Mouse (Mus musculus): ENCODE measurements around the gene Adh7. TPM values are rescaled to one million over a fixed set of nuclear protein-coding genes. Genes with fewer than 3 reads are reported as not detected.

The Adh7 gene
- polyA plus RNA-seq, 1 experiment, result 0.25 TPM

DNA sequence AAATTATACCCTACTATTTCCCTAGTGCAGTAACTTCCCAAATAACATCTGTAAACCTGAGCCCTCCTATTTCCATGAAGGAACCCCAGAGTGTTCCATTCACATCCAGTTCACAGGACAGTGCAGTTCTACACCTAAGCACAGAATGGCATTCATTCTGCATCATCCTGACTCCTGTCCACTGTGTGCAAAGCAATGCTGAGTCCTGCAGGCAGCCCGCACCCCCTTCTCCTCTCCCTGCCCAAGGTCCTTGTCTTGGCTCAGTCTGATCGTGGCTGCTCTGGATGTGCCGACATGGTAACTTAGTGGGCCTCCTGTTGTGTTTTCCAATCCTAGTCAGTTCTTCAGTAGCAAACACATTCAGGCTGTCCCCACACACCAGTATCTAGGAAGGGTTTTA lies 12.7 kb downstream of the Adh7 start:
- DNase-seq, result no peak

DNA sequence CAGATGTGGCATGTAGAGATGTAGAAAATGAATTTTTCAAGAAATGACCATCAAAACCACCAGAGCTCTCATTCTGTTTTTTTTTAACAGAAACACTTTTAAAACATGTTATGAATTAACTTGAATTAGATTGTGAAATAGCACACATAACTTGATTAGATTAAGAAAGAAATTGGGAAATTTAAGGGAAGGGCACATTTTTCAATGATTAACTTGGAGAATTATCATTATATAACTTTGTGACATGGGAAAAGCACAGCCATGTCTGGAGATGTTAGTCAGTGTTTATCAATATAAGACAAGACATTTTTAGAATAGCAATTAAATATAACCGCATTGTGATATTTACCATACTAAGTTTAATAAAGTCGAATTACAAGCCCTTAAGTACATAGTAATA lies 14.0 kb downstream of the Adh7 start:
- Histone ChIP-seq H3K27ac (ENCODE audit: insufficient read depth, low read depth, low read length) (no peak overlapping the region), H3K27me3 (replicated peaks; ENCODE audit: control insufficient read depth, insufficient read depth, low read length) (no peaks in the 10 kb centered on the region), H3K4me3 (ENCODE audit: insufficient read depth, low read depth, low read length) (no peak overlapping the region), H3K36me3 (ENCODE audit: control insufficient read depth, insufficient read depth, low read length) (no peaks in the 10 kb centered on the region), H3K4me1 (ENCODE audit: control insufficient read depth, insufficient read depth, low read length) (peaks cover 8% of the 10 kb centered on the region)
- TF ChIP-seq CTCF (conservative IDR thresholded peaks at IDR 0.05; ENCODE audit: insufficient read depth, insufficient read length, low read depth, low read length) (no peak), POLR2A (IDR thresholded peaks at IDR 0.05; ENCODE audit: low read depth, low read length) (no peak)
- 84% methylated on average over 2 of the region's 2 CpGs for WGBS
- no peak for DNase-seq

More for the DNA sequence above, 12.7 kb downstream of the Adh7 start:
- Histone ChIP-seq H3K27ac (ENCODE audit: insufficient read depth, low read depth, low read length) (no peak overlapping the region), H3K36me3 (ENCODE audit: control insufficient read depth, insufficient read depth, low read length) (no peaks in the 10 kb centered on the region), H3K4me1 (ENCODE audit: control insufficient read depth, insufficient read depth, low read length) (peaks cover 13% of the 10 kb centered on the region), H3K27me3 (replicated peaks; ENCODE audit: control insufficient read depth, insufficient read depth, low read length) (no peaks in the 10 kb centered on the region), H3K4me3 (ENCODE audit: insufficient read depth, low read depth, low read length) (no peak overlapping the region)
- WGBS, result 92% methylated on average over 3 of the region's 3 CpGs
- TF ChIP-seq POLR2A (IDR thresholded peaks at IDR 0.05; ENCODE audit: low read depth, low read length), result no peak
- TF ChIP-seq CTCF (conservative IDR thresholded peaks at IDR 0.05; ENCODE audit: insufficient read depth, insufficient read length, low read depth, low read length), result no peak

DNA sequence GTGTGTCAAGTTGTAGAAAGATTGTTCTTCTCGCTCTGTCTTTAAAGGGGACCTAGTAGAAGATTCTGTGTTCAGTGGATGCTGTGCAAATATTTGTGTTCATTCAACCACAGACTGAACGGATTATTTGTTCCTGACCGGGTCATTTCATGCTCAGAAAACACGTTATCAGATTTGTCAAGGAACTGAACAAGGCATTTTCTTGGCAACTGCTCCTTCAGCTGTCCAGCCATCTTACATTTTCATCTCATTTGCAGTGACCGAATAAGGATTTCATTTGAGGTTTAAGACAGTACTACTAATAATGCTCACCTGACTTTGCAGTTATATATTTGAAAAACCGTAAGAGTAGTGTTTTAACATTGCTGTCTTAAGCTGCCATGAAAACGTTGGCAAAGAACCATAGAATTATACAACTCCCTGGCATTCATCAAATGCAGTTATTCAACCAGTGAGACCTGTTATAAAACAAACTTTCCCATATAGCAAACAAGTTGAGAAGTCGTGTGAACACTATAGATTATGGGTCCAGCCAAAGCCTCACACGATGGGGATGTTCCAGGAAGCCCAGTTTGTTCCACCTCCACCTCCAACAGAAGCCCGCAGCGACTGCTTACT lies 19.1 kb downstream of the Adh7 start:
- H3K27me3 ChIP-seq (replicated peaks; ENCODE audit: control insufficient read depth, insufficient read depth, low read length), result no peaks in the 10 kb centered on the region
- H3K36me3 ChIP-seq (ENCODE audit: control insufficient read depth, insufficient read depth, low read length), result no peaks in the 10 kb centered on the region
- no peak for TF ChIP-seq CTCF (conservative IDR thresholded peaks at IDR 0.05; ENCODE audit: insufficient read depth, insufficient read length, low read depth, low read length)
- no peak for TF ChIP-seq POLR2A (IDR thresholded peaks at IDR 0.05; ENCODE audit: low read depth, low read length)
- 59% methylated on average over 11 of the region's 11 CpGs for WGBS
- H3K4me3 ChIP-seq (ENCODE audit: insufficient read depth, low read depth, low read length), result no peak overlapping the region
- peak overlapping the region; percentile 64 for H3K27ac ChIP-seq (ENCODE audit: insufficient read depth, low read depth, low read length)
- H3K4me1 ChIP-seq (ENCODE audit: control insufficient read depth, insufficient read depth, low read length), result peaks cover 19% of the 10 kb centered on the region; the same call in 1 of the 2 replicates
- DNase-seq, result no peak

DNA sequence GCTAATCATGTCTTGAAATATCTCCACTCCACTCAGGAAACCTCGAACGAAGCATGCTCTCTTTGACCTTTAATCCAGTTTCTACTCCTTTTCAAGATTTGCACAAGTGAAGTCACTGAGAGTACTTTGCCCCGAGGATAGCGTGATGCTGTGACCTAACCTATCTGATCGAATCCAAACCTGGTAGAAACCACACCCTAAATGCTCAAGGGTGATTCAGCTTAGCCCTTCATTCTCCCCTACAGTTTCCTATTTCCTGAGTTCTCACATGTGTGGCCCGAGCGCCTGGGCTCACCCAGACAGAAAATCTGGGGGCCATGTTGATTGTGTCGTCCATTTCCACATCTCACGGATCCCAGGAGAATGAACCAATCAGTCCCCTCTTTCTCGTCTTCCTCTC lies 20.5 kb downstream of the Adh7 start:
- TF ChIP-seq POLR2A (IDR thresholded peaks at IDR 0.05; ENCODE audit: low read depth, low read length) (no peak), CTCF (conservative IDR thresholded peaks at IDR 0.05; ENCODE audit: insufficient read depth, insufficient read length, low read depth, low read length) (no peak)
- no peak overlapping the region; the same call in 1 of the 2 replicates for H3K4me3 ChIP-seq (ENCODE audit: insufficient read depth, low read depth, low read length)
- H3K27ac ChIP-seq (ENCODE audit: insufficient read depth, low read depth, low read length), result no peak overlapping the region

DNA sequence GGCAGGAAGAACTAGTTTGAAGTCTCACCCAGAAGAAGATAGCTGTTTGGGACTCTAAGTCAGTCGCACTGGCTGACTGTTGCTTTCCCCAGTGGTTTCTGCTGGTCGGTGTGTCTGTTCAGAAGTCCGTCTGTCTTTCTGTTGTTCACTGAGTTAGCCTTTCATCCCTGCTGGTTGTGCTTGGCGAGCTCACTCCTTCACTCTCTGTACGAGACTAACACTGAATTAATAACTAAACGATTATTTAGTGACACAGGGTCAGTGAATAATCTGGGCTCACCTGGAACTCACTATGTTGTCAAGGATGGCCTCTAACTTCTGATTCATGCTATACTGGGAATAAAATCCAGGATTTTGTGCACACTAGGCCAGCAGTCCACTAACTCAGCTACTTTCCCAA lies 21.9 kb downstream of the Adh7 start:
- 56% methylated on average over 6 of the region's 6 CpGs for WGBS
- DNase-seq, result peak; percentile 68
- TF ChIP-seq CTCF (conservative IDR thresholded peaks at IDR 0.05; ENCODE audit: insufficient read depth, insufficient read length, low read depth, low read length), result no peak
- no peak for TF ChIP-seq POLR2A (IDR thresholded peaks at IDR 0.05; ENCODE audit: low read depth, low read length)

More for the DNA sequence above, 20.5 kb downstream of the Adh7 start:
- WGBS, result 67% methylated on average over 10 of the region's 10 CpGs
- DNase-seq, result peak; percentile 33
- H3K4me1 ChIP-seq (ENCODE audit: control insufficient read depth, insufficient read depth, low read length), result peaks cover 27% of the 10 kb centered on the region
- no peaks in the 10 kb centered on the region for H3K27me3 ChIP-seq (replicated peaks; ENCODE audit: control insufficient read depth, insufficient read depth, low read length)
- no peaks in the 10 kb centered on the region for H3K36me3 ChIP-seq (ENCODE audit: control insufficient read depth, insufficient read depth, low read length)

DNA sequence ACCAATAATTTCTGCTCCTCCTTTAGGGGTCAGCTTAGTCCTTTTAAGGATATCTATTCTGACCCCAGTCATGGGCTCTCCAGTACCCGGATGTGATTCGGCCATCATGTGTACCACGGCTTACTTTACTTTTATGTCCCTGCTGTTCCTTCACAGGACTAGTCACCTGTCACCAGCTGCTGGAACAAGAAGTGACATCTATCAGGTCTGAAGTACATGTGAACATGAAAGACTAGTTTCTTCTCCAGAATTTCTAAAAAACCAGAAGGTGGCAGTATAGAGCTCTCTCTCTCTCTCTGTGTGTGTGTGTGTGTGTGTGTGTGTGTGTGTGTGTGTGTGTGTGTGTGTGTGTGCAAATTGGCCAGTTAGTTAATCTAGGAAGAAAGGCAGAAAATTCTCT lies 22.9 kb downstream of the Adh7 start:
- TF ChIP-seq CTCF (conservative IDR thresholded peaks at IDR 0.05; ENCODE audit: insufficient read depth, insufficient read length, low read depth, low read length) (0 out of 2 replicates have a peak, but pooled peaks have one; percentile 3), POLR2A (IDR thresholded peaks at IDR 0.05; ENCODE audit: low read depth, low read length) (no peak)
- peaks cover 41% of the 10 kb centered on the region for H3K4me1 ChIP-seq (ENCODE audit: control insufficient read depth, insufficient read depth, low read length)
- WGBS, result 56% methylated on average over 3 of the region's 3 CpGs
- no peaks in the 10 kb centered on the region for H3K27me3 ChIP-seq (replicated peaks; ENCODE audit: control insufficient read depth, insufficient read depth, low read length)
- no peak overlapping the region for H3K4me3 ChIP-seq (ENCODE audit: insufficient read depth, low read depth, low read length)
- 0 out of 2 replicates have a peak overlapping the region, but pooled peaks have one; percentile 24 for H3K27ac ChIP-seq (ENCODE audit: insufficient read depth, low read depth, low read length)
- no peaks in the 10 kb centered on the region for H3K36me3 ChIP-seq (ENCODE audit: control insufficient read depth, insufficient read depth, low read length)
- peak; percentile 49 for DNase-seq

More for the DNA sequence above, 21.9 kb downstream of the Adh7 start:
- Histone ChIP-seq H3K27me3 (replicated peaks; ENCODE audit: control insufficient read depth, insufficient read depth, low read length) (no peaks in the 10 kb centered on the region), H3K4me1 (ENCODE audit: control insufficient read depth, insufficient read depth, low read length) (peaks cover 38% of the 10 kb centered on the region), H3K36me3 (ENCODE audit: control insufficient read depth, insufficient read depth, low read length) (no peaks in the 10 kb centered on the region), H3K27ac (ENCODE audit: insufficient read depth, low read depth, low read length) (peak overlapping the region; percentile 78), H3K4me3 (ENCODE audit: insufficient read depth, low read depth, low read length) (peak overlapping the region; percentile 20; the same call in 1 of the 2 replicates)

DNA sequence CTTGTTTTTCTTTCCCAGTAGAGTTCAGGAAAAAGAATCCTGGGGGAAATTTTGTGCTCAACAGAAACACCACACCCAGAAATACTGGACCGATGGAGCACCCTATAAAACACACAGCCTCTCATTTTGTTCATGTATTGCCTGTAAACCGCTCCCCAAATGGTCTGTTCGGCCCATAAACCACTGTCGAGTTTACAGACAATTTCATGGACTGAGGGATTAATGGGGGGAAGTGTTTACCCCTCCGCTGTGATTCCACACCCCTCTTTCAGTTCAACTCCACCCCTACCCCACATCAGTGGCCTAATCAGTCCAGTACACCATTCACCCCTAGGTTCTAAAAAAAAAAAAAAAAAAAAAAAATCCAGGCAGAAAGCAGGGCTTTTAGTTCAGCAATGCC lies 23.4 kb downstream of the Adh7 start:
- 35% methylated on average over 5 of the region's 5 CpGs for whole genome bisulfite sequencing
- Histone ChIP-seq H3K4me3 (ENCODE audit: insufficient read depth, low read depth, low read length) (no peak overlapping the region), H3K4me1 (ENCODE audit: control insufficient read depth, insufficient read depth, low read length) (peaks cover 41% of the 10 kb centered on the region), H3K36me3 (ENCODE audit: control insufficient read depth, insufficient read depth, low read length) (no peaks in the 10 kb centered on the region), H3K27me3 (replicated peaks; ENCODE audit: control insufficient read depth, insufficient read depth, low read length) (no peaks in the 10 kb centered on the region), H3K27ac (ENCODE audit: insufficient read depth, low read depth, low read length) (peak overlapping the region; percentile 61)
- DNase-seq, result no peak
- no peak for TF ChIP-seq CTCF (conservative IDR thresholded peaks at IDR 0.05; ENCODE audit: insufficient read depth, insufficient read length, low read depth, low read length)
- TF ChIP-seq POLR2A (IDR thresholded peaks at IDR 0.05; ENCODE audit: low read depth, low read length), result no peak

All from kidney, adult 2 months (tissue).